Mouse (Mus musculus): ENCODE results near the gene Bmpr1a. TPM values are rescaled to one million over a fixed set of nuclear protein-coding genes. Genes with fewer than 3 reads are reported as not detected.

Gene Bmpr1a
- total RNA-seq, 4 experiments from 2014 or later, result 60.5 to 74.7 (median 67.1) TPM

GRCm38 (mm10) chr14:34504377-34504776, 1.2 kb upstream of the Bmpr1a start:
- DNase-seq, result no peak

DNA sequence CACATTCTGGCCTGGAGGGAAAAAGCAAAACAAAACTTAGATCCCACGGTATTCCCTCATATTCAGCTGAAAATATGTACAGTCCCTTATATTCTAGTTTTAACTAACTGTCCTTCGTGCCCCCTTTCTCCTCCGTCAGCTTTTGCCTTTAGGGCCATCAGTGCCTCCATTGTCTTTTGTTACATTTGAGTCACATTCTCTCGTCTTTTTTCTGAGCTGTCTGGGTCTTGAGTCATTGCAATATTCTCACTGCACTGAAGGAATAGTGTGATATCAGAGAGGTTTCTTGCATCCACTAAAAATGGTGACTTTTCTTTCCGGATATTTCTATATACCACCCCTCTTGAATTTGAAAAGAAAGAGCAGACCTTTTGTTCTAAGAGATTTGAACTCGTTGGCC, 618 bp upstream of the Bmpr1a start:
- DNase-seq, result no peak

- DNase-seq, result peak; percentile 77
Observed at GRCm38 (mm10) chr14:34502475-34503324, 441 bp downstream of the Bmpr1a start.

- DNase-seq, result peak; percentile 31
Observed at GRCm38 (mm10) chr14:34501804-34502474, 1.2 kb downstream of the Bmpr1a start.

DNA sequence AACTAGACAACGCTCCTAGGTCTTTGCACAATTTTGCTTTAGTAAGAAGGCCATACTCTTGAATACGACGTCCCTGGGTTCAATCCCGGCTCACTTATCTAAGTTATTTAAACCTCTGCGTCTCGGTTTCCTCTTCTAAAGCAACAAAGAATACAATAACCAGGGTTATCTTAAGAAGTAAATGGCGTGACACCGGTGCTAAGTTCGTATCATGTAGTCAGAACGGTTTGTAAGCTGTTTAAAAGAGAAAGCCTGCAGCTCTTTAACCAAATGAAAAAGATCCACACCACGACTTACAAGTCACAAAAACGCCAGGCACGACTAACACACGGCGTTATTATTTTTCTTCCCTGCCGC, 1.7 kb downstream of the Bmpr1a start:
- DNase-seq, result no peak

GRCm38 (mm10) chr14:34500309-34500708, 2.8 kb downstream of the Bmpr1a start:
- DNase-seq, result no peak

- DNase-seq, result no peak
Observed at GRCm38 (mm10) chr14:34499664-34500063, 3.5 kb downstream of the Bmpr1a start.

- peak; percentile 47 for DNase-seq
Observed at GRCm38 (mm10) chr14:34497346-34497745, 5.8 kb downstream of the Bmpr1a start.

GRCm38 (mm10) chr14:34493682-34494081, 9.5 kb downstream of the Bmpr1a start:
- no peak for DNase-seq

DNA sequence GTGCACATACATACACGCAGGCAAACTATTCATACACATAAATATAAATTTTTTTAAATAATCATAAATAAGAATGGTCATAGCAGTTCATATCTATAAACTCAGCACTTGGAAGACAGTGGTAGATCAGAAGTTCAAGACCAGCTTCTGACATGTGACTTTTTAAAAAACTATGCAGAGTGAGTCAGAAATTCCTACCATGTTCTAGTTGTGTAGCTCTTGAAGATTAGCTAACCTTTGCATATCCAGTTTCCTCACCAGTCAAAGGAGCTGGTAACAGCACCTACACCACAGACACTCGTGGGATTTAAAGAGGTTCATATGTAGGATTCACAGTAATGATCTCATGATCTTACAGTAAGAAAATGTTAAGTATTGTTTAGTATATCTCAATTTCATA, 10.5 kb downstream of the Bmpr1a start:
- DNase-seq, result no peak

DNA sequence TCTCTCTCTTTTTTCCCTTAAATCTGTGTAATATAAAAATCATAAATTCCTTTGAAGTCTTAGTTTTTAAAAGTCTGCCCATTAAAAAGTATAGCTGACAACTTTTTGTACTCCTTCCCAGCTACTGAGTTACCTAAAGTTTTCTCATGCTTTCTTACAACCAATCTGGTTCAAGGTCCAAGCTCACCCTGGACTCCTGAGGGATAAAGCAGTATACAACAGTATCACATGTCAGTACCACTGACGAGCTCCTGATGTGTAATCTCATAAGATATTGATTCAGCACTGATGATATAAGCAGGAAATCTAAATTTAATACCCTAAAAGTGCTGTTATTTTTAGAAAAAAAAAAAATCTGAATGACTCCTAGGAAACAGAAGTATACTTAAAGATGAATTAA, 12.2 kb downstream of the Bmpr1a start:
- DNase-seq, result no peak

- DNase-seq, result no peak
Observed at GRCm38 (mm10) chr14:34489928-34490327, 13.2 kb downstream of the Bmpr1a start.

DNA sequence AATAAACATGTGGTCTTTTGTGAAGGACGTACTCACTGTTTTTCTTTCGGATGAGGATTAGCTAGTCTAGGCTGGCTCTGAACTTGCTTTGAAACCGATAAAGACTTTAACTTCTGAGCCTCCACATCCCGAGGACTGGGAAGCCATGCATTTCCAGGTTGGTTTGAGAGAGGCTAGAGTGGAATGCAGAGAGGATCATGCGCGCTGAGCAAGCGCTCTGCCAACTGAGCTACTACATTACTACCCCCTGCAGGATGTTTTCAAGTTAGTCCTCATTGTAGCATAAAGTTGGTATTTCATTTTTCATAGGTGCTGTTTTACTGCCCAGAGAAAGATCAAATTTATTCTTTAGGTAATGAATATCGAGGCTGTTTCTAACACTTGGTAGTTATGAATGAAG, 17.0 kb downstream of the Bmpr1a start:
- no peak for DNase-seq

DNA sequence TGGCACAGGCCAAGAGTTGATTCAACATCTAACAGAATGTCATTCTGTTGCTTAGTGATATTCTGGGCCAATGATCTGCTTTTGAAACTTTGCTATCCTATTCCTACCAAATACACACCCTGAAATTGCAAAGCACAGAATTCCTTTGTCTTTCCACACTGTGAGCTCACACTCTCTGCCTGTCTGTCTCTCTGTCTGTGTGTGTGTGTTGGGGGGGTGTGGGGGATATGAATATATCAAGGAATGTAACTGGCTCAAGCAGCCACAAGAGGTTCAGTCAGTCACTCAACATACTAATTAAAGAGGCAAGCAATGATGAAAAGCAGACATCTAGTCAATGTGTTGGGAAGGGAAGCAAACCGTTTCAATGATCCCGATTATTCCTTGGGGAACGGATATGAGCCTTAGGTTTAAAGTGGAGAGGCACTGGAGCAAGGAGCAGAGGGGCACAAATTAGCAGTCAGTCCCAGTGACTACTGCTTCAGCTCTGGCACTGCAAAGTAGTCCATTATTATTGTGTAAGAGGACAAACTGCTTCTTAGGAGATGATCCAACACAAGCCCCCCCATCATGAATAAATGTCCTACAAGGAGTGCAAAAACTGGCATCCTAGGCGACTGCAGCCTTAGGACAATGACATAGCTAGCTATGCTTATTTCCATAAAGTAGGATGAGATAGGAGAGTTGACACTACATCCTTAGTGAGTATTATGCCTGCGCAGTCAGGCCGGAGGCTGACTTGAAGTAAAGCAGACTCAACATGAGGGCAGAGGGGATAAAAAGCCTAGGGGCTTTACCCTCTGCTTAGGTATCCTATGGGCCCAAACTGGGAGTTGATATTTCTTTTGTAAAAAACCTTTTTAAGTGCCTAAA, 19.4 kb downstream of the Bmpr1a start:
- DNase-seq, result no peak

GRCm38 (mm10) chr14:34471591-34471990, 31.6 kb downstream of the Bmpr1a start:
- DNase-seq, result no peak

DNA sequence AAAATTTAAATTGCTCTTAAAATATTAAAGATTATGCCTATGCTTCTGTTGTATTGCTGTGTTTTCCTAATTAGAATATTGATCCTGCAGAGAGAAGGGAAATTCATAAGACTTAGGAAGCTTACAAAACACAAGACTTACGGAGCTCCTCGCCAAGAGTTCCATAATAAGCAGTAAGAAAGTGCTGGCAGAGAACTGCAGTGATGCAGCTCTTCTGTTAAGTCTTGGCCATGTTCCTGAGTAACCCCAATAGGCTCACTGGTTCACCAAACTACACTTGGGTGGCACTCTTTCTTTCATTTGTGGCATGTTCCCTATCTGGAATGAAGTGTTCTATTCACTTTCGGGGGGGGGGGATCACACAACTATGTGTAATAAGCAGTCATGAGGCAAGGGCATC, 36.9 kb downstream of the Bmpr1a start:
- no peak for DNase-seq

DNA sequence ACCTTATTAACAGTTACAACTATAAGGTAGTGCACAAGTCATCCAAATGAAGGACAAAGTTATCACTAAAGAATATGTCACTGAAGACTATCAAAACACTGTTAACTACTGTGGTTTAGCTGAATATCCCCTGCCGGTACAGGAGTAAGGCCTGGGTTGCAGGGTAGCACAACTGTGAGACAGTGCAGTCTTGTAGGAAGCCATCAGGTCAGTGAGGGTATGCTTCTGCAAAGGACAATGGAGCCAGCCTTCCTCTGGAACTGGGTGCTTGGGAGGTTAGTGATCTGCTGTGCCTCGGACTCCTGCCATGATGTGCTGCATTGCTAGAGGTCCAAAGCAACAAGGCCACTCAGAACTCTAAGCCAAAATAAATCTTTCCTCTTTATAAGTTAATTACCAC, 43.8 kb downstream of the Bmpr1a start:
- DNase-seq, result no peak

DNA sequence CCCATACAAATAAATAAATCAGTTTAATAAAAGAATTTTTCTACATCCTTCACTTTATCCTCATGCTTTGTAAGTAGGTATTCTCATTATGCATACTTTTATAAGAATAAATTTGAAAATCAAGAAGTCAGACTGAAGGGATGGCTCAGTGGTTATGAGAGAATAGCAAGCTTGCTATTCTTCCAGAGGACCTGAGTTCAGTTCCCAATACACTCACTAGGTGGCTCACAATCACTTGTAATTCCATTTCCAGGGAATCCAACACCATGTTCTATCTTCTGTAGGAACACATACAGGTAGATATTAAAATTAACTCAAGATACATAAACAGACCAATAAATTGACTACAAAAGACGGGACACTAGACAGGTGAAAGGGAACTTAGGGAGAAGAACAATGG, 44.3 kb downstream of the Bmpr1a start:
- no peak for DNase-seq

- DNase-seq, result no peak
Observed at GRCm38 (mm10) chr14:34454282-34454681, 48.9 kb downstream of the Bmpr1a start.

DNA sequence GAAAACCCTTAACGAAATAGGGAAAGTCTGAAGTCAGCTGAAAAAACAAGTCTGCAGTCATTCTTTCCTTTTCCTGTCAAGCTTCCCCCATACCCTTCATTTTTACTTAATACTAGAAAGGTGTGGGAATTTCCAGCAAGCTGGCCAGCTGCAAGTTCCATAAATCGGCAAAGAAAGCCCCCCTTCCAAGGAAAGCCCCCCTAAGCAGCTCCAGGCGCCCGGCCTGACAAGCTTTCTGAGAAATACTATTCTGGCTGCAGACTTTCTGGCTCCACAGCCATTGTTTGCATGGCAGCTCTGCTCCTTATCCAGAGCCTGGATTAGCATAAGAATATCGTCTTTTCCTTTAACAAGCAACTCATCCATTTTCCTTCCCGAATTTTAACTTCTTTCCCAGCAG, 49.5 kb downstream of the Bmpr1a start:
- DNase-seq, result no peak

- DNase-seq, result no peak
Observed at GRCm38 (mm10) chr14:34451872-34452271, 51.3 kb downstream of the Bmpr1a start.

DNA sequence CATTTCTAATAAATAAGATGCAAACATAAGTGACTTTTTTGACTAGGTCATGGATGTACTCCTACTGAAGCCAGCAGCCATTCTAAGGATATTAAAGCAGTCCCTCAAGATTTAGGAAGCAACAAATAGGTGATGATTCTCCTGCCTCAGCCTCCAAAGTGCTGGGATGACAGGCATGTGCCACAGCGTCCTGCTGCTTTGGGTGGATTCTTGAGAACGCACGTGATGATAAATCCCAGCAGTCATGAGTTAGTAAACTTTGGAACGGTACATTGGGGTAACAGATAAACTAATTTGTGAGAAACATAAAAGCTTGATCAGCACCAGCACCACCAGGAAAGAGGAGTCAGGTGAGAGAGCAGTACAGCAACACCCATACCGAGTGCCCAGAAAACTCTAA, 52.7 kb downstream of the Bmpr1a start:
- no peak for DNase-seq

DNA sequence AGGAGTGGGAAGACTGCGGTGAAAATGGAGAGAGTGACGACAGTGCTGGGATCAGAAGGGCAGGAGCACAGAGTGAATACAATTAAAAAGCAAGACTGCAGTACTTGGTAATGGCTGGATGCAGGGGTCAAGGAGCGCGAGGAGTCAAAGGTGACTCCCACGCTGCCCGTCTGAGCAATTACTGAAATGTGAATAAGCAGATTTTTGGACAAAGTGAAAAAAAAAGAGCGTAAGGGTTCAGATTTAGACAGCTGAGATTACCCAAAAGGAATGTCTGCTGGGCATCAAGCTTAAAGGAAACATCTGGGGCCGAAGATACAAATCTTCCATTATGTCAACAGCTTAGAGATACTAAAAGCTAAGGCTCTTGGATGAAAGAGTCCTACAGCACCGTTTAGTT, 53.3 kb downstream of the Bmpr1a start:
- DNase-seq, result no peak
